Mouse (Mus musculus) kidney, adult 9 months (tissue): ENCODE results near the gene Cdk12.

Source experiments
- DNase-seq: peaks from one replicate; pipeline ENCODE4 v3.0.0; 2022

Gene Cdk12

DNA sequence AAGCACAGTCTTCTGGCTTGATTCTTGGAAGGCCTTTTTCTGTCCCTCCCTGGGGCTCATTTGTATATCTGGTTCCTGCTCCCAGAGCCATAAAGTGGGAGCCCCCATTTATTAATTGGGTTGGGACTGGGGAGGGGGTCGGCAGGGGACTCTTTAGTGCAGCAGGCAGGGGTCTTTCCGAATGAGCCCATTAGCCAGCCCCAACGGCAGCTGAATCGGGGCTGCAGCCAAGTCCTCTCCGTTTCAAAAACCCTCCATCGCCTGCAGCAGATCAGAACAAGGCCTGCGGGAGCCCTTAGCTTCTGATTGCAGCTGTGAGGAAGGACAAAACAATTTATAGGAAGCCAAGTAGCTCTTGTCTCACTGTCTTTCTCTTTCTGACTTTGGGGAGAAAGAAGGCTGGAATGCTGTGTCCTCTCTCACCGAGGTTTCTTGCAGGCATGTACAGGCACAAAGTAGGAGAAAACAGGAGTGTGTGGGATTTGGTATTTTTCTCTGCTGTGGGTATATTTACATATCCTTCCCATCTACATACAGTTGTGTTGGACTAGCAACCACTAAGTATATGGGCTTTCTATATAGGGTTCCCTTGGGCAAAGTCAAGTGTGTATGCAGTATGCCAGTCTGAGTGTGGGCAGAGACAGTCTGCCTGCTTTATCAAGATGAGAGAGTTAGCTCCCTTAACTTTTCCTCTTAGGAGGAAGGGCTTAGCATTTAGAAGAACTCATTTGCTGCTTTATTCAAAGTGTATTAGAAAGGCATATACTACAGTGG is 58.0 kb downstream of the Cdk12 start:
- DNase-seq, result no peak

DNA sequence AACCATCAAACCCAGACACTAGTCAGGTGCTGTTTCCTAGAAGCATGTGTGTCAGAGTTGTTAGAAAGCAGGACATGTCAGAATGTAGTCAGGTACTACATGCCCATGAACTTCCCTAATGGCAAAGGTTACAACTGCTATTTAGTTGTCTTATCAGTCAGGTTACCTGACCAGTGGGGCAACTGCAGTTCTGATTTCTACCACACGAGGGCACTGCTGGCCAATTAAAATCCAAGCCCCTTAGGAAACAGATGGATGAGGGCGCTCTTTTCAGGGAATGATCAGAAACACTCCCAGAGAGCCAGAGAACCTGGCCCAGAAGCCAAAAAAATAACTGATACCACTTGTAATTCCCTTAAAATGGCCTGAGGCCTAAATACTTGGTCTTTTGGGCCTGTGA is 62.2 kb downstream of the Cdk12 start:
- DNase-seq, result peak; percentile 88

DNA sequence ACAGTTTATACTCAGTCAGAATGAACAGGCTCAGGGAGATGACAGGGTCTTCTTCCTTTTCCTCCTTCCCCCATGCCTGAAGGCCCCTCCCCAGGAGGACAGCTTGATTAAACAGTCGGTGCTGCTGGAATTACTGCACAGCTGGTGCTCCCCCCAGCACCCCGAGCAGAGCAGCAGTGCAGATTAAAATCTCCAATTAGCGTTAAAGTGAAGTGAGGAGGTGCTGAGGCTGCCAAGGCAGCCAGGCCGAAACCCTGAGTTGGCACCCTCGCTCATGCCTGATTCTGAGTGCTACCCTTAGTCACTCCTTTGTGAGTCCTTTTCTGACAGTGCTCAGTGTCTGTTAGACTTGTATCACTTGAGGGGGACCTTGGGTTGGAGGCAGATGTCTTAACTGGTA is 63.0 kb downstream of the Cdk12 start:
- no peak for DNase-seq

DNA sequence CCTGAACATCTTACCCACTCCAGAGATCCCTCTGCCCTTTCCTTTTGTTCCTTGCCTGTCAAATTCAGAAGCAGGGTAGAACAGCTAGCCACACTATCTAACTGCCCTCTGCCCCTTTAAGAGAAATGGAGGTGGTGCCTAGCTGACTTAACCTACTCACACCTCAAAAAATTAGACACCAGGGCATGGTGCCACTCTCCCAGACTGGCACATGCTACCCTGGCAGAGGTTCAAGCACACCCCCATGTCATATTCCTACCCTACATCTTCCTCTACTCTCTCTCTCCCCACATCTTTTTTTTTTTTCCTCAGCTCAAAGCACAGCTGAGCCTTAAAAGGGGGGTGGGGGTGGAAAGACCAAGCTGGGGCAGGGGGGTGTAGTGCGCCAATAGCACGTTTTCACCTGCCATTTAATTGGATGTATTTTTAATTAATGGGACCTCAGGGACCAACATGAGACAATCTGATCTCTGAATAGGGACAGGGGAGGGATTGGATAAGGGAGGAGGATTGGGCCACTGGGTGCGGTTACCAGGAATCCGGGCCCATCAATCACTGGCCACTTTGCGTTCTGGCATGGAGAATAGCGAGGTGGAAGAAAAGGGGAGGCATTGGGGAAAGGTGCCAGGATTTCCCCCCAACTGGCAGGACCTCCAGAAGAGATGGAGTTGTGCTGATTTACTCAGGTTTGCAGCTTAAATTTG is 64.0 kb downstream of the Cdk12 start:
- no peak for DNase-seq

DNA sequence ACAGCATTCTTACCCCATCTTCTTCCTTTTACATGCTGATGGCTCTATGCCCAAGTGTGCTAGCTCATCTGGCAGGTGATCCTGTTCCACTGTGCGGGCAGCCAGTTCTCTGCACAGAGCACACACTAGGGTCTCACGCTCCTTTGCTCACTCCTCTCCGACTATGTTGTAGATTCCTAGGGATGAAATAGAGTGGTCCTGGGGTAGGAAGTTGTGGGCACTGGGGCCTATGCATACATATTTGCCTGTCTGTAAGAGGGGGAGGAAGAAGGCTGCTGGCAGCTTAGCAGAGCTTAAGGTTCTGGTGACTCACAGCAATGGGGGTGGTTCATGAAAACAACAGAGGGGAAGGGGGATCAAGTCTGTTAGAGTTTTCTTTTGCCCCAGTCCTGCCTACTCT is 67.2 kb downstream of the Cdk12 start:
- DNase-seq, result no peak

DNA sequence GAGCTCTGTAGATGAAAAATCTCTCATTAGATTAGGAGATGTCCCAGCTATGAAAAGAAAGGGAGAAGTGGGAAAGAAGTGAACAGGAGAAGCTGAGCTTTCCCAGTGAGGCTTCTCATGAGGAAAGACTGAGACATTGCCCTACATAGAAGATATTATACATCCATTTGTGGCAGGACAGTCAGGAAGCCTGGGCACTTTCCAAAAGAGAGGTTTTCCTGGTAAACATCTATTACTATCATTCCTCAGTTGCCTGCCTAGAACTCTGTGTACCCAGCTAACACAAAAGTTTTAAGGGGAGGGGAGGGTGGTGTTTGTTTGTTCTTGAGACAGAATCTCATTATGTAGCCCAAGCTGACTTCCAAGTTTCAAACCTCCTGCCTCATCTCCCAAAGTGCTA is 67.6 kb downstream of the Cdk12 start:
- no peak for DNase-seq

DNA sequence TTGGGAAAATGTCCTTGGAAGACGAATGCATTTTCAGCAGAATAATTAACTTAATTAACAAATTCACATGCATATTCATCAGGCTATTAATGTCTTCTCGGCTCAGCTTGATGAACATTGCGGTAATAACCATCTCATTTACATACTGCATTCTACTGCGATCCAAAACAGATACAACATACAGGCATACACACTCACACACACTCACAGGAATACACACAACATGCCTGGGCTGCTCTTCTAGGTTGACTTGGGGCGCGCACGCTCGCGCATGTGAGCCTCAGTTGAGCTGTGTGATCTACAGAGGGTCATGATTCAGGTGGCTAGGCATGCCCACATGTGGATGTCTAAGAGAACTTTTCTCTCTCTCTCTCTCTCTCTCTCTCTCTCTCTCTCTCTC is 80.9 kb downstream of the Cdk12 start:
- no peak for DNase-seq

DNA sequence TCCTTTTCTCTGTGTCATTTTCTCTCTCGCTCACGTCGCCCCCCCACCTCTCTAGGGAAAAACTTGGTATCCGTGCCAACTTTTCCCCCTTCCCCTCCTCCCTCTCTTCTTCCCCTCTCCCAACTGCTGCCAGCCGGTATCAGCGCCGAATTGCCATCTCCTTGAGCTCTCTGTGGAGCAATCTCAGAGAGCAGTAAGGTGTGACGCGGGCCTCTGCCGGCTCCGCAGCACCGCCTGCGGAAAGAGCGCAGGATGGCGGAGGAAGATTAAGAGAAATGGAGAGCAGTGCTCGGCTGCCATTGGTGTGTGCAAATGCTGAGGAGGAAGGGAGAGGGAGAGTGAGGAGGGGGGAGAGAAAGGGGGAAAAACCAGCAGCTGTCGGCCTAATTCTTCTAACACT is 81.4 kb downstream of the Cdk12 start:
- DNase-seq, result no peak

DNA sequence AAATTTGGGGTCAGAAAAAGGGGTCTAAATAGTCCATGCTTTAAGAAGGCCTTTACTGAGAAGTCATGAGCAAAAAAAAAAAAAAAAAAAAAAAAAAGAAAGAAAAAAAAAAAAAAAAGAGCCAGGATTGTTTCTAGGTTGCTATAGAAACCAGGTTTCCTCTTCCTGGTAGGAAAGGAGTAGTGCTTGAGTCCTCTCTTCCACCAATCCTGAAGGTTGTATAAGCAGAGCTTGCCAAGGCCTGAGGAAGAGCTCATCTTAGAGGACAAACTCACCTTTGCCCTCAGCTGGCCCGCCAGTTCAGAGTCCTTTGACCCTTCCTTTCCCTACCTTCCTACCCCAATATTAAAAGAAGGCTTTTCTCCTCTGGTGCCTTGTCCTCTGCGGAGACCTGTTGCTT is 82.5 kb downstream of the Cdk12 start:
- peak; percentile 34 for DNase-seq

DNA sequence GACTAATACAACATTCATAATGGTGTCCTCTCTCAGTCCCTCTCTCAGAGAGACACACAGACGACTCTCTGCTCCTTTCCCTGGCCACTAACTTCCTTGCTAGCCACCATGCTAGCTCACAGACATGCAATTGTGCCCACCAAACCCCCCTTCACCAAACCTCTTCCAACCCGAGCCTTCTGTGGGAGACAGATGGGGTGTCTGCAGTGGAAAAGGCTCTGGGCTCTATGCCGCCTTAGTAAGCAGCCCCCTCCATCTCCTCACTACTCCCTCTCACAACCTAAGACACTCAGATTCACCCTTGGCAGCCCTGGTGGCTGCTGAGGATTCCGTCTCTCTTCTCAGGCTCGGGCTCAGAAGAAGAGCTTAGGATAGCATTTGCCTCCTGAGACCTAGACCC is 84.7 kb downstream of the Cdk12 start:
- DNase-seq, result no peak

DNA sequence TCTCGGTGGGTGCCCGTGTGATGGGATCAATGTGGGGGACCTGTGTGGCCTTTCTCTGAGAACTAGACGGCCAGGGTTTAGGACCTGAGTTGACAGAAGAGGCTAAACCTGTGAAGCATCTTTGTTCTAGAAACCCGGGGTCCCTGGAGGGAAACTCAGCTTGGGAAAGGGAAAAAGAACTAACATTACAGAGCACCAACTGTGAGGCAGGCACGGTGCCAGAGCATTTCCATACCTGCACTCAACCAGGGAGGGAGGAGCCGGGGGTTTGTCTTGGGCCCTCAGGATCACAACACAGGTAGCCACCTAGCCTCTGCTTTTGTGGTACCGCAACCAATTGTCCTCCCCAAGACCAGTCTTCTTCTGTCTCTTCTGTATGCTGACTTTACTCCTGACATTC is 85.1 kb downstream of the Cdk12 start:
- no peak for DNase-seq

DNA sequence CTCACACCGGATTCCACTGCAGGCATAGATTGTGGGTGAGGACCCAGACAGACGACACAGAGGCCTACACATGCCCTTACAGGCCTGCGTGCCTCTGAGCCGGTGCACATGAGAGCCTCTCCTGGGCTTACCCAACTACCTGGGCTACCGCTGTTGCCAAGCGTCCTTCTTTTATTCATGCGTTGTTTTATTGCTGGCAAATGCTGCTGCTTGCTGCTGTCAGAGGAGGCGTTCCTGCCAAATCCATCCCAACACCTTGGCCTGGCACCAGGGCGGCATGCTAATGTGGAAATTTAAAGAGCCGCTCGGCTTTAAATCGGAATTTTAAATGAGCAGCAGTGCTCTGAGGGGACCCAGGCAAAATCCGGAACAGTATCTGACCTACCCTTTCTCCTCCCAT is 87.0 kb downstream of the Cdk12 start:
- DNase-seq, result peak; percentile 65

DNA sequence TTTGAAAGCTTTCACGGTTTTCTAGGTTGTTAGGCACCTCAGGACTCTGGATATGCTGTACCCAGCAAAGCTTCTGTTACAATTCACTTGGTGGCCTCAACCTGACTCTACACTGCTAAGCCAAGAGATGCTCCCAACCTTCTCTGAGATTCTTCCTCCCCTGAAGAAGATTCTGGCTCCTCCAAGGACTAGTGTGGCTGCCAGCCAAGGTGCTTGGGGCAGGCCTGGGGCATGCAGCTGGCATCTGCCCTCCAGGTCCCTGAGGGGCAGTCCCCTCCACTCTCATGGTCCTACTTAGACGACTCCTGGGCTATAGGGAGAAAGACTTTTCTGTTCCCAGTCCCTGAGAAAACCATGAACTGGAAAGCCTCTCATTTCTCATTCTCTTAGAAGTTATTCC is 88.0 kb downstream of the Cdk12 start:
- no peak for DNase-seq

DNA sequence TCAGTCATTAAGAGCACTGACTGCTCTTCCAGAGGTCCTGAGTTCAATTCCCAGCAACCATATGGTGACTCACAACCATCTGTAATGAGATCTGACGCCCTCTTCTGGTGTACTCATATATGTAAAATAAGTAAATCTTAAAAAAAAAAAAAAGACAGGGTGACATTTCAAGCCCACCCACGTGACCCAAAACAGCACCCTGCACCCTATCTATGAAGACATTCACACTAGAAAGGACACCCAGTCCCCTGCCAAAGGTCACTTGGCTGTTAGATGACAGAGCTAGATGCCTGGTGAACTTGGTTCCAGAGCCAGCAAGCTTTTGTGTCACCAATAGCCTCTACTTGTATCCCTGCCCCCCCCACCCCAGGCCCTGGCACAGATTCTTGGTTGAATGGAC is 90.2 kb downstream of the Cdk12 start:
- DNase-seq, result peak; percentile 42

DNA sequence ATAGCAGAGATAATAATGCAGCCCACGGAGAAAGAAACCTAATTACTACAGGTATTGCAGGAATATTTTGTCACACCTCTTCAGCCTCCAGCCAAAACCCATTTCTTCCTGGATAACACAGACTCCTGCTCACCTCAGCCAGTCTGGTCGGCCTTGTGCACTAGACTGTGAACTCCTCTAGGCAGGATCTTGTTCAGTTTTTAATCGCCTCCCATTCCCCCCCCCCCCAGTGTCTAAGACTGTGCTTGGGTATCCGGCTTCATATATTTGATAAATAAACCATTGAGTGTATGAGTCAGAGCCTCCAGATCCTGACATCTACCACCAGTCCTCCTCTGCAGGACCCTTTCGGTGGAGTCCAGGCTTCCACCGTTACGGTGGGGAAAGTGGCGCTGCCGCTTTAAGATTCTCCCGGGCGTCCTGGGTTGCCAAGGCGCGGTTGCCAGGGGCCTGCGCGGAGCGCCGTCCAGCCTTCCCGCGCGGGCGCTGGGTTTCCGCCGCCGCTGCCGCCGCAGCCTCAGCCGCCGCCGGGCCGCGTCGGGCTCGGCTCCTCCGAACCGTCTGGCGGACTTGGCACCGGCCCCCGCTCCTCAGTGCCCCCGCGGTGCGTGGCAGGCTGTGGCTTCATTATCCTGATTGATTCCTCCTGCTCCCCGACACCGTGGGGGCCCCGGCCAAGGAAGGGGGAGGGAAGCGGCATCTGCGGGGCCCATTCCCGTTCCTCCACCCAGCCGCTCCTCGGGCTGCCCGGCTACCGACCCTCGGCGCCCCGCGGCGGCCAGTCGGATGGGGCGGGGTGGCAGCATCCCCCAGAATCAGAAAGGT is 91.5 kb downstream of the Cdk12 start:
- peak; percentile 66 for DNase-seq

DNA sequence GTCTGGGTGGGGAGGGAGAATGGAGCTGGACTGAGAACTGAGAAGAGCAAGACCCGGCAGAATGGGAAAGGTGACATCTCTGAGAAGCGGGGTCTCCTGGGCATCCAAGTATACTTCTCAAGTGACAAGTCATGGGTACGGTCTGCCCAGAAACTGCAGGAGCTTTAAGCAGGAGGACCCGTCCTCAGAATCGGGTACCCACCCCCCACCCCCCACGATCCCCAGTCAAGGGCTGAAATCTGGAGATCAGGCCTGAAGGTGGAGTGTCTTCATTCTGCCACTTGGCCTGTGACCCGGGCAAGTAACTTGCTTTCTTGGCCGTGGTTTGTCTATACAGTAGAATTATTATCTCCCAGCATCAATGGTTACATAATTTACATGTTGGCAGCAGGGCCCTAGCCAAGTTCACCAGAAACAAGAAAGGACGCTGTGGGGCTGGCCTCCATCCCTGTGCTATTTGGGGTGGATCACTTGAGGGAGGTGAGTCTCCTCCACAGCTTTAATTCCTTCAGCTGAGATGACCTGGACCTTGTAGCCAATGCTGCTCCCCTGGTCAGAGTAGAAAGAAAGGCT is 92.2 kb downstream of the Cdk12 start:
- no peak for DNase-seq

DNA sequence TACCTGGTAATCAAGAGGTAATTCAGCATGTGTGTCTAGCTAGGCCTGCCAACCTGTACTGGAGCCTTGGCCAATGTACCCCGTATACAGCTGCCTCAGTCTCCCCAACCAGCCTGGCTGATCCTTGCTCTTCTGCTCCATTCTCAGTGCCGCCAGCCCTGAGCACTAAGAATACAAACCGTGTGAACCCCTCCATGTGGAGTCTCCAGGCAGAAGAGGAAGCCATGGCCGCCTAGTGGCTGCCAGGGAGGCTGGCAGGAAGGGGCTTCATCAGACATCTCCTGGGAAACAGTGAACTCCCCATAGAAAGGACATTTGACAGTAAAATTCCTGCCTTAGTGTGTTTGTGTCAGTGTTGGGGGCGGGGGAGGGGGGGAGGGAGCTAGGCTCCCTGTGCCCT is 93.4 kb downstream of the Cdk12 start:
- no peak for DNase-seq

DNA sequence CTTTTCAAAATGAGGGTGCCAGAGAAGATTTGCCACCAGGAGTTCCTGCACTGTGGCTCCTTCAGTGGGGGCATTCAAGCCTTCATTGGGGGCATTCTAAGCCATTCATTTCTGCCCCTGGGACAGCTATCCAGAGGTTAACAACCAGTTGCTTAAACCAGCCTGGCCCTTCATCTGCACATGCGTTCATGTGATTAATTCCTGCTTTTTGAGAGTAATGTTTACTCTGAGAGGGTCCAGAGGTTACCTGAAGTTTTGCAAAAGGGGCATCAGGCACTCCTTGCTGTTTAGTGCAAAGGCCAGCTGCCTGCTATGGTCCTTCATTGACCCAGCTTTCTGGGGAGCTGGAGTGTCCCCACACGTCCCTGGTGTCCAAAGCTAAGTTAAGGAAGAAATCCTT is 94.1 kb downstream of the Cdk12 start:
- peak; percentile 62 for DNase-seq

DNA sequence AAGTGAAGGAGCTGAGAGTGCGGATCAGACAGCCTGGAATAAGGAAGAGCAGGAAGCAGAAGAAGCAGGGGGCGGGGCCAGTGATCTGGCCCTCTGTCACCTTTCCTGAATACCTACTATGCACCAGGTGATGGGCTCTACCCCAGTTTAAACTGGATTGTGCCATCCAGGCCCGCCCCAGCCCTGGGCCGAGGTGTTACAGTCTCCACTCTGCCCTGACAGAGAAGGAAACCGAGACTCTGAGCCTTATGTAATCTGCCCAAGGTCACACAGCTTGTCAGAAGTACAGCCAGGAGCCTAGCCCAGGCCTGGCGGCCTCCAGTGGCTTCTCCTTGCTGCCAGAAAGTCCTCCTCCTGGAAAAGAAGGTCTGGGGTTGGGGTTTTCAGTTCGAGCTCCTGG is 94.9 kb downstream of the Cdk12 start:
- peak; percentile 84 for DNase-seq

DNA sequence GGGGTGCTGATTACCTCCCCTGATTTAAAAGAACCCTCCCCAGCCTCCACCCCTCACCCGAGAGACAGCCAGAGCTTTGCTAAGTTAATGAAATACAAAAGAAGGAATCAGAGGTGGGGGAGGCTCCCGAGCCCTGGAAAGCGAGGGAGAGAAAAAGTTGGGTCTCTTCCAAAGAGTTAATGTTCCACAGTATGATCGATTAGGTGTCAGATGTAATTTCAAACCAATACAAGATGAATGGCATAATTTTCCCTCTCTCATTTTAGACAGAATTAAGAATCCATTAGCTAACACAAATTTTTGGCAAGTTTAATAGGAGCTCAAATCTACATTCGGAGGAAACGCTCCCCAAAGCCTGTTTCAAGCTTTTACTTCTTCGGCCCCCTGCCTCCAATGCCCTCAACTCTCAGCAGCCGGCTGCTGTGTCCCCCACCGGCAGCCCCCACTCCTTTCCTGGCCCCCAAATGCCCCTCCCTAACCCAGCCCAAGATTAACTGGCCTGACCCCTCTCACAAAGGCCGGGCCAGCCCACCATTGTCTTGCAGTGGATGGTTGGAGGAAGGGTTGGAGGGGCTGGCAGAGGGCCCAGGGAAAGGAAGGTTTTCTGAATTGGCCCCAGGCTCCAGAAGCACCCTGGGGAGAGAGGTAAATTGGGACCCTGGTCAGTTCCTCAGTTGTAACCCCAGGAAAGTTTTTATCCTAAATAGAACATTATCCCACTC is 95.8 kb downstream of the Cdk12 start:
- DNase-seq, result peak; percentile 33

DNA sequence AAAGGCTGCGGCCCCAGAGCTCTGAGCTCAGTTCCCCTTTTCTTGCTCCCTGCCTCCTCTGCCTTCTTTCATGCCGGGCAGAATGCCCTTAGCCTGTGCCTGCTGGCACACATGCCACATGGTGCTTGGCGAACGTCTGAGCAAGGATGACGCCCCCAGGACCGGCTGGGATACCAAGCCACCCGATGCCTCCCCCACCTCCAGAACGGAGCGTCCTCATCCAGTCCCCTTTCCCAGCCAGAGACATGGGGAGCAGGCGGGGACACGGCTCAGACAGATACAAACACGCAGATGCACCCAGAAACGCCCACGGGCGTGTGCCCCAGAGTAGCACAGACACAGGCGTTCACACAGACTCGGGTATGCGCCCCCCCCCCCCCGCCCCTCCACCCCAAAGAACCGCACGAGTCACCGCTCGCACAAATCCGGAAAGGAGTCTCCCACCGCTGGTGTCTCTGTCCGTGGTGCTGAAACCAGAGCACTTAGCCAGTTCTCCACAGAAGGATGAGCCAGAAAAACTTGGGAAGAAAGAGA is 111.0 kb downstream of the Cdk12 start:
- peak; percentile 46 for DNase-seq

DNA sequence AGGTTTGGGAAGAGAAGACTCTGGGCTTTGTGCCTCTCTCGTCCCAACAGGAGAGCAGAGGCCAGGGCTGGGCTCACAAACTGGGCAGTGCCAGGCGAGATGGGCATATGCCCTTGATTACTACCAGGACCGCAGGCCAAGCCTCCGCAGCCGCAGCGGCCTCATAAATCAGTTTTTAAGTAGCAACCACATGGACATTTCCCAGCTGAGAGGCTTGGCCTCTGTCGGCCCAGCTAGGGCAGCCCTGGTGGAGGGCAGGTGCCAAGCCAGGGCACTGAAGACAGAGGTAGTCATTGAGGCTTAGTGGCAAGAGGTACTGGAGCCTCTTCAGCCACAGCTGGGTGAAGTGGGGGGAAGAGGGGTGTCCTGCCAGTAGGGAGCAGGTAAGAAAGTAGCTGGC is 114.6 kb downstream of the Cdk12 start:
- DNase-seq, result no peak
